Mouse (Mus musculus) frontal cortex, adult 2 months (tissue): ENCODE results near the gene Mecom. TPM values are rescaled to one million over a fixed set of nuclear protein-coding genes. Genes with fewer than 3 reads are reported as not detected.

Experiments
- polyA plus RNA-seq: library from polyadenylated mRNA; depleted of rRNA; stranded (reverse); fragments of >200 nt; gene quantifications from 2 replicates; pipeline ENCODE4 v1.2.3, GENCODE M21; 2012; rRNA removed

Mecom gene
- polyA plus RNA-seq, 1 experiment = 2.6 TPM

Other genes starting within 250 kb of the Mecom start
- gene Actrt3, start 51.9 kb upstream of the Mecom start, polyA plus RNA-seq = 0.62 and 0.74 TPM in 2 replicates
- gene Mynn, start 54.1 kb upstream of the Mecom start, polyA plus RNA-seq = 11.6 and 14.7 TPM in 2 replicates
- not detected in 2 replicates for gene Lrriq4, start 96.5 kb upstream of the Mecom start, polyA plus RNA-seq
- 0.08 and 0.11 TPM in 2 replicates for gene Lrrc34, start 99.9 kb upstream of the Mecom start, polyA plus RNA-seq
- not detected in 2 replicates for gene Lrrc31, start 151.8 kb upstream of the Mecom start, polyA plus RNA-seq
- 0.04 TPM in 1 of 2 replicates, not detected in the other for gene Samd7, start 198.3 kb upstream of the Mecom start, polyA plus RNA-seq
- gene Sec62, start 244.9 kb upstream of the Mecom start, polyA plus RNA-seq = 102 and 113 TPM in 2 replicates